Mouse (Mus musculus): ENCODE measurements at regions not wholly inside any gene's neighbourhood (a gene's known extent, or its start where the extent isn't known, plus 50 kb on each side); places are given as distances from the start of the nearest gene placed in this dataset.

- no peak for DNase-seq
- no peaks in the 10 kb centered on the region for H3K79me2 ChIP-seq (replicated peaks; ENCODE audit: control insufficient read depth, insufficient read depth, low read length)
- no peak overlapping the region for H3K9ac ChIP-seq (ENCODE audit: low read depth, low read length)
- H3K27ac ChIP-seq = no peak overlapping the region
- H3K4me3 ChIP-seq = no peak overlapping the region
- H3K27me3 ChIP-seq (ENCODE audit: control insufficient read depth, insufficient read depth, low read length) = no peaks in the 10 kb centered on the region
- 0 out of 2 replicates have a peak, but pooled peaks cover 2% of the 10 kb centered on the region for H3K36me3 ChIP-seq (ENCODE audit: control insufficient read depth, insufficient read depth, low read length)
- intact Hi-C loops (cut with DNase I) = no loop called here
- 72% methylated on average over 3 of the region's 3 CpGs for WGBS
- peaks cover 4% of the 10 kb centered on the region for H3K4me1 ChIP-seq (ENCODE audit: control insufficient read depth, insufficient read depth, low read length)
- TF ChIP-seq CTCF (IDR thresholded peaks at IDR 0.05) (no peak), POLR2A (IDR thresholded peaks at IDR 0.05; ENCODE audit: insufficient read depth, low read depth, low read length) (no peak), EP300 (IDR thresholded peaks at IDR 0.05; ENCODE audit: insufficient read depth, low read depth, low read length) (no peak)
Observed at GRCm38 (mm10) chr3:149231346-149231745, 241.0 kb upstream of the Adgrl2 start.

DNA sequence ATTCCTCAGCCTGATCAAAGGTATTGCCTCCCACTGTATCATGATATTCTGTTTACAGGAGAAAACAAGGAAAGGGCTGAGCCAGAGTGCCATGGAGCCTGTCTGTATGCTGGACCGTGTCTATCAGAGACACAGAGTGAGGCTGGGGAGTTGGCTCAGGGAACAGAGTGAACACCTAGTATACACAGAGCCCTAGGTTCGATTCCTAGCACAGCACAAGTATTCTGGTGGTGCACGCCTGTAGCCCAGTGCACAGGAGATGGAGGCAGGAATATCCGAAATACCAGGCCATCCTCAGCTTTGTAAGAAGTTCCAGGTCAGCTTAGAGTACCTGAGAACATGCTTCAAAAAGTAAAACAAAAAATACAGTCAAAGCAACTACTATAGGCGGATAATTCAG lies 237.2 kb upstream of the Adgrl2 start:
- Histone ChIP-seq H3K79me2 (replicated peaks; ENCODE audit: control insufficient read depth, insufficient read depth, low read length) (no peaks in the 10 kb centered on the region), H3K27ac (no peak overlapping the region), H3K9ac (ENCODE audit: low read depth, low read length) (no peak overlapping the region), H3K4me3 (no peak overlapping the region), H3K27me3 (ENCODE audit: control insufficient read depth, insufficient read depth, low read length) (no peaks in the 10 kb centered on the region), H3K36me3 (ENCODE audit: control insufficient read depth, insufficient read depth, low read length) (no peaks in the 10 kb centered on the region), H3K4me1 (ENCODE audit: control insufficient read depth, insufficient read depth, low read length) (no peaks in the 10 kb centered on the region; the same call in 1 of the 2 replicates)
- intact Hi-C loops (cut with DNase I) = no loop called here
- TF ChIP-seq POLR2A (IDR thresholded peaks at IDR 0.05; ENCODE audit: insufficient read depth, low read depth, low read length) = no peak
- TF ChIP-seq EP300 (IDR thresholded peaks at IDR 0.05; ENCODE audit: insufficient read depth, low read depth, low read length) = no peak
- TF ChIP-seq CTCF (IDR thresholded peaks at IDR 0.05) = no peak
- 92% methylated on average over 5 of the region's 5 CpGs for WGBS
- DNase-seq = no peak

DNA sequence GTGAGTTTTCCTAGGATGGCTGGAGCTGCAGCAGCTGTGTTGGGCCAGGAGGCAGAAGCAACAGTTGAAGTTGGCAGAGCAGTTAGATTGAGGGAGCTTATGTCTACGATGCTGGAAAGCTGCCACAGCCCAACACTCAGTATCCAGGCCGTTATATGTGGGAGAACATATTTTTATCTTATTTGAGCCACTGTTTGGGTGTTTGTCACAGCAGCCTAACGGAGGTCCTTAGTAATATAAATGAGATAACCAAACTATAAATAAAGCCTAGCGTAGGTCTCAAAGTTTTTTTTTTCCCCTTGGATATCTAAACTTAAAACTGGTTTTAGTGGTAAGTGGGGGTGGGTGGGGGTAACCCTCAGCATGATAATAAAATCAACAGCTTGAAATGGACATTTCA lies 236.4 kb upstream of the Adgrl2 start:
- DNase-seq = no peak
- H3K27me3 ChIP-seq (ENCODE audit: control insufficient read depth, insufficient read depth, low read length) = no peaks in the 10 kb centered on the region
- H3K27ac ChIP-seq = no peak overlapping the region
- TF ChIP-seq CTCF (IDR thresholded peaks at IDR 0.05) (no peak), POLR2A (IDR thresholded peaks at IDR 0.05; ENCODE audit: insufficient read depth, low read depth, low read length) (no peak), EP300 (IDR thresholded peaks at IDR 0.05; ENCODE audit: insufficient read depth, low read depth, low read length) (no peak)
- WGBS = 38% methylated on average over 4 of the region's 4 CpGs
- H3K4me1 ChIP-seq (ENCODE audit: control insufficient read depth, insufficient read depth, low read length) = no peaks in the 10 kb centered on the region
- intact Hi-C loops (cut with DNase I) = no loop called here
- H3K79me2 ChIP-seq (replicated peaks; ENCODE audit: control insufficient read depth, insufficient read depth, low read length) = no peaks in the 10 kb centered on the region
- H3K9ac ChIP-seq (ENCODE audit: low read depth, low read length) = no peak overlapping the region
- H3K4me3 ChIP-seq = no peak overlapping the region
- H3K36me3 ChIP-seq (ENCODE audit: control insufficient read depth, insufficient read depth, low read length) = no peaks in the 10 kb centered on the region

DNA sequence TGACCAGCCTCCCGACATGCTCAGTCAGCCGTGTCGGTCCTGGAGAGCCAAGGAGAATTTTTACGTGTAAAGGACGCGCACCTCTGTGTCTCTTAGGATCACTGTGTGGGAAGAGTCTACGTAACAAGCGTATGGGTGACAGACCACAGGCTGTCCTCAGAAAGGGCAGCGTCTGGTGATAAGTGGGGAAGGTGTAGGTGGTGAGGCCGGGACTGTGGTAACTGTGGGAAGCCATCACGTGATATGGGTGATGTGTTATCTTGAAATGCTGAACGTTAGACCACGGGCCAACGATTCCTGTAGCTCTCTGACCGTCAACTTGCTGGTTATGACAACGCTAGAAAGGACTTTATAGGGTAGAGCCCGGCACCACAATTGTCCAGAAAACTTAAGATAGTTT lies 235.3 kb upstream of the Adgrl2 start:
- Histone ChIP-seq H3K9ac (ENCODE audit: low read depth, low read length) (no peak overlapping the region), H3K27ac (no peak overlapping the region), H3K4me1 (ENCODE audit: control insufficient read depth, insufficient read depth, low read length) (peaks cover 3% of the 10 kb centered on the region), H3K36me3 (ENCODE audit: control insufficient read depth, insufficient read depth, low read length) (peaks cover 2% of the 10 kb centered on the region; the same call in 1 of the 2 replicates), H3K79me2 (replicated peaks; ENCODE audit: control insufficient read depth, insufficient read depth, low read length) (no peaks in the 10 kb centered on the region), H3K4me3 (no peak overlapping the region), H3K27me3 (ENCODE audit: control insufficient read depth, insufficient read depth, low read length) (no peaks in the 10 kb centered on the region)
- DNase-seq = no peak
- 85% methylated on average over 17 of the region's 17 CpGs for WGBS
- TF ChIP-seq EP300 (IDR thresholded peaks at IDR 0.05; ENCODE audit: insufficient read depth, low read depth, low read length) = no peak
- TF ChIP-seq CTCF (IDR thresholded peaks at IDR 0.05) = no peak
- no peak for TF ChIP-seq POLR2A (IDR thresholded peaks at IDR 0.05; ENCODE audit: insufficient read depth, low read depth, low read length)
- intact Hi-C loops (cut with DNase I) = no loop called here

GRCm38 (mm10) chr3:149224271-149224670 lies 233.9 kb upstream of the Adgrl2 start:
- H3K4me3 ChIP-seq = no peak overlapping the region
- peaks cover 11% of the 10 kb centered on the region for H3K4me1 ChIP-seq (ENCODE audit: control insufficient read depth, insufficient read depth, low read length)
- H3K9ac ChIP-seq (ENCODE audit: low read depth, low read length) = no peak overlapping the region
- DNase-seq = no peak
- peaks cover 2% of the 10 kb centered on the region; the same call in 1 of the 2 replicates for H3K36me3 ChIP-seq (ENCODE audit: control insufficient read depth, insufficient read depth, low read length)
- no peak overlapping the region for H3K27ac ChIP-seq
- no peaks in the 10 kb centered on the region for H3K27me3 ChIP-seq (ENCODE audit: control insufficient read depth, insufficient read depth, low read length)
- intact Hi-C loops (cut with DNase I) = loop anchor here (5.0 kb wide), 2 partner anchors 103 to 187 kb away; no protein-coding TSS in a partner anchor
- no peaks in the 10 kb centered on the region for H3K79me2 ChIP-seq (replicated peaks; ENCODE audit: control insufficient read depth, insufficient read depth, low read length)
- 49% methylated on average over 4 of the region's 4 CpGs for WGBS
- TF ChIP-seq CTCF (IDR thresholded peaks at IDR 0.05) = no peak
- TF ChIP-seq POLR2A (IDR thresholded peaks at IDR 0.05; ENCODE audit: insufficient read depth, low read depth, low read length) = no peak
- TF ChIP-seq EP300 (IDR thresholded peaks at IDR 0.05; ENCODE audit: insufficient read depth, low read depth, low read length) = no peak

GRCm38 (mm10) chr3:149223776-149224175 lies 233.4 kb upstream of the Adgrl2 start:
- Histone ChIP-seq H3K4me3 (no peak overlapping the region), H3K4me1 (ENCODE audit: control insufficient read depth, insufficient read depth, low read length) (peaks cover 11% of the 10 kb centered on the region), H3K9ac (ENCODE audit: low read depth, low read length) (no peak overlapping the region), H3K27ac (no peak overlapping the region), H3K27me3 (ENCODE audit: control insufficient read depth, insufficient read depth, low read length) (no peaks in the 10 kb centered on the region), H3K79me2 (replicated peaks; ENCODE audit: control insufficient read depth, insufficient read depth, low read length) (no peaks in the 10 kb centered on the region), H3K36me3 (ENCODE audit: control insufficient read depth, insufficient read depth, low read length) (peaks cover 6% of the 10 kb centered on the region; the same call in 1 of the 2 replicates)
- no peak for TF ChIP-seq POLR2A (IDR thresholded peaks at IDR 0.05; ENCODE audit: insufficient read depth, low read depth, low read length)
- TF ChIP-seq CTCF (IDR thresholded peaks at IDR 0.05) = no peak
- TF ChIP-seq EP300 (IDR thresholded peaks at IDR 0.05; ENCODE audit: insufficient read depth, low read depth, low read length) = no peak
- intact Hi-C loops (cut with DNase I) = loop anchor here (5.0 kb wide), 2 partner anchors 104 to 186 kb away; no protein-coding TSS in a partner anchor
- no peak for DNase-seq
- WGBS = 90% methylated on average over 5 of the region's 5 CpGs
